9 mouse cellular contexts compared by ENCODE assay signal in the genomic region with DNA sequence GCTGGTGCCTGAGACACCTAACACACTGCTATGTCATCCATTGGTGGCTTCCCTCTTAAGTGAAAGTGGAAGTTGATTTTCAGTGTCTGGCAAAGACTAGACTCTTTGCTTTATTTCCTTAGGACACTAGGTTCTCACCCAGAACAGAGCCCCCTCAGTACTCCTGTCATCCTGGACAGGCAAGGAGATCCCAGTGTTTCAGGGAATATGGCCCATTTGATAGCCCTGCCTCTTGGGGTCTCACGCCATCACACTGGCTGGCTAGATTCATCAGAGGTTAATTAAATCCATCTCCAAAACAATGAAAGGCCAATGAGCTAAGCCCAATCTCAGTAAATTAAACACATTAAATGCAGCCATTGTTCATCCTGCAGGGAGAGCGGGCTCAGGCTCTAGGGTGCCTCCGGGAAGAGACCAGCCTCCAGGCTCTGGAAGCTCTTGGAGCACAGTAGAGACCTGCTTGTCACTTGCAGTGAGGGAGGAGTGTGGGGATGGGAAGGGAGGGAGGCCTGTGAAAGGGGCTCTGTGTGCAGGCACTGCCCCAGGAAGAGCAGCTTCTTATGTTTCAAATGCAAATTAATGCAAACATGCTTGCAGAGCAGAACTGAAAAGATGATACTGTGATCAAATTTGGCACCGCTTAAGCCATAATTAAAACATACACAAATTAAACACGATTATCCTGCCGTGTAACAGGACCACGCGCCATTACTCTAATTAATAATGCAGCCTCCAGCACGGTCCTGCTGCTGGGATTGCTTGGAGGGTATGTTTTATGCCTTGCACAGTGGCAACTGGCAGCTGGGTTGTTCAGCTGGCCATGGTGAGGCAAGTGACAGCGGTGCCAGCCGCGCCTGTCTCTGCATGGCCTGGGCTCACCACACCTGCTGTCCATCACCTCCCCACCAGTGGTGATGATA. TPM values are rescaled to one million over a fixed set of nuclear protein-coding genes. Genes with fewer than 3 reads are reported as not detected.
DNase-seq lines count a peak whose midpoint lies in the region; ATAC-seq and TF ChIP-seq lines count a peak whose summit lies in the region.
"Had no signal": no experiment of that assay in that cellular context is flagged by ENCODE, and none has a peak within 500 bp of the region (broad histone marks: within the 10 kb centered on the region; RNA-seq: fewer than 3 reads in every experiment).

No protein-coding gene starts in this region.

- no peak for TF ChIP-seq CTCF in heart, postnatal 0 days (IDR thresholded peaks at IDR 0.05; ENCODE audit: low read depth)

- no peaks in the 10 kb centered on the region for H3K4me1 ChIP-seq in heart, postnatal 0 days (ENCODE audit: control insufficient read depth, insufficient read depth)
- peaks cover 16% of the 10 kb centered on the region for H3K4me1 ChIP-seq in forebrain, embryonic 14.5 days (ENCODE audit: control insufficient read depth, insufficient read depth, low read length)
- H3K4me1 ChIP-seq in neural tube, embryonic 15.5 days, result peaks cover 22% of the 10 kb centered on the region

- no peak for DNase-seq in heart, postnatal 0 days (ENCODE audit: low spot score)
- DNase-seq in heart, adult 9 months (ENCODE audit: low spot score in 2 of 2), result no peak
- DNase-seq in forebrain, embryonic 14.5 days (ENCODE audit: low spot score), result peak; percentile 90
- DNase-seq in left cerebral cortex, adult 11 months (ENCODE audit: low spot score), result peak; percentile 47
- DNase-seq in urinary bladder, postnatal 36 days (ENCODE audit: low spot score in 2 of 2), result no peak
- no peak for DNase-seq in kidney, adult 9 months
- no peak for DNase-seq in spleen, adult 12 weeks (ENCODE audit: low spot score)

- no peak overlapping the region for H3K4me3 ChIP-seq in heart, postnatal 0 days (ENCODE audit: low read depth, low read length)
- no peak overlapping the region for H3K4me3 ChIP-seq in forebrain, embryonic 14.5 days (ENCODE audit: low read depth, low read length)
- H3K4me3 ChIP-seq in neural tube, embryonic 15.5 days (replicated peaks), result no peak overlapping the region

- no peak overlapping the region for H3K4me2 ChIP-seq in heart, postnatal 0 days (ENCODE audit: low read depth, low read length)
- peak overlapping the region; percentile 18; the same call in 1 of the 2 replicates for H3K4me2 ChIP-seq in forebrain, embryonic 14.5 days (ENCODE audit: low read length)
- H3K4me2 ChIP-seq in neural tube, embryonic 15.5 days, result 0 out of 2 replicates have a peak overlapping the region, but pooled peaks have one; percentile 17

- ATAC-seq in heart, postnatal 0 days (ENCODE audit: insufficient read depth, low read depth), result peak; percentile 40; the same call in 1 of the 2 replicates
- peak; percentile 97 for ATAC-seq in forebrain, embryonic 14.5 days
- ATAC-seq in neural tube, embryonic 15.5 days (ENCODE audit: low FRiP score), result peak; percentile 89

- H3K27ac ChIP-seq in heart, postnatal 0 days (ENCODE audit: low read depth), result no peak overlapping the region
- H3K27ac ChIP-seq in forebrain, embryonic 14.5 days (ENCODE audit: low read depth, low read length), result peak overlapping the region; percentile 56; the same call in 1 of the 2 replicates
- H3K27ac ChIP-seq in neural tube, embryonic 15.5 days (replicated peaks), result peak overlapping the region; percentile 66
- H3K27ac ChIP-seq: kidney, postnatal 0 days had no signal

- no peak for TF ChIP-seq EP300 in heart, postnatal 0 days (IDR thresholded peaks at IDR 0.05; ENCODE audit: low read depth)

- H3K36me3 ChIP-seq in heart, postnatal 0 days (replicated peaks; ENCODE audit: control insufficient read depth, insufficient read depth, low read length), result peaks cover 47% of the 10 kb centered on the region
- H3K36me3 ChIP-seq in forebrain, embryonic 14.5 days (ENCODE audit: control insufficient read depth, insufficient read depth, low read length), result no peaks in the 10 kb centered on the region
- H3K36me3 ChIP-seq in neural tube, embryonic 15.5 days, result no peaks in the 10 kb centered on the region

- no peaks in the 10 kb centered on the region for H3K9me3 ChIP-seq in heart, postnatal 0 days (replicated peaks; ENCODE audit: control insufficient read depth, low read length)
- H3K9me3 ChIP-seq in forebrain, embryonic 14.5 days (replicated peaks; ENCODE audit: control insufficient read depth, low read length), result no peaks in the 10 kb centered on the region
- H3K9me3 ChIP-seq in neural tube, embryonic 15.5 days (replicated peaks), result no peaks in the 10 kb centered on the region

- no peak overlapping the region for H3K9ac ChIP-seq in heart, postnatal 0 days (replicated peaks; ENCODE audit: low read depth, low read length)
- H3K9ac ChIP-seq in forebrain, embryonic 14.5 days (ENCODE audit: low read length), result no peak overlapping the region
- 0 out of 2 replicates have a peak overlapping the region, but pooled peaks have one; percentile 3 for H3K9ac ChIP-seq in neural tube, embryonic 15.5 days (replicated peaks)

- no peaks in the 10 kb centered on the region for H3K27me3 ChIP-seq in heart, postnatal 0 days (ENCODE audit: control insufficient read depth, insufficient read depth, low read length)
- H3K27me3 ChIP-seq in forebrain, embryonic 14.5 days (replicated peaks; ENCODE audit: control insufficient read depth, insufficient read depth, low read length), result peaks cover 45% of the 10 kb centered on the region
- H3K27me3 ChIP-seq in neural tube, embryonic 15.5 days (replicated peaks), result peaks cover 78% of the 10 kb centered on the region

- WGBS in heart, postnatal 0 days, result 57% methylated on average over 12 of the region's 12 CpGs
- WGBS in forebrain, embryonic 14.5 days, result 9% methylated on average over 12 of the region's 12 CpGs
- WGBS in neural tube, embryonic 15.5 days, result 19% methylated on average over 12 of the region's 12 CpGs

RNA-seq across cellular contexts. Expression of gene Nkx6-2, which starts 37.6 kb away (rescaled TPM):
- total RNA-seq in heart, postnatal 0 days (2014; rRNA removed; ENCODE audit: low replicate concordance), result not detected in 2 replicates
- polyA plus RNA-seq in heart, postnatal 0 days (2015; fragmentation: Nextera tagmentation; extraction: Ambion mirVana), result 0.19 TPM in 1 of 2 replicates, not detected in the other
- polyA plus RNA-seq in forebrain, embryonic 14.5 days (2014; fragmentation: Nextera tagmentation; extraction: Ambion mirVana), result 1.2 and 1.7 TPM in 2 replicates
- 6.1 and 7.8 TPM in 2 replicates for polyA plus RNA-seq in neural tube, embryonic 15.5 days (2015; fragmentation: Nextera tagmentation; extraction: Ambion mirVana)

Comparison
In these comparisons a context has a peak if more than half of its experiments do, and no peak if none do; other contexts are left out.
1. ATAC-seq: peak in every context shown above with its lines; median percentile 97 in forebrain, embryonic 14.5 days; 89 in neural tube, embryonic 15.5 days; 40 in heart, postnatal 0 days.
2. DNase-seq: peak in forebrain, embryonic 14.5 days (single experiment) and left cerebral cortex, adult 11 months (single experiment); none in heart, postnatal 0 days (single experiment), heart, adult 9 months (0 of 2), urinary bladder, postnatal 36 days (0 of 2), kidney, adult 9 months (single experiment) and spleen, adult 12 weeks (single experiment).